Mouse (Mus musculus) heart, adult 2 months (tissue): ENCODE measurements around the gene Prdm11. TPM values are rescaled to one million over a fixed set of nuclear protein-coding genes. Genes with fewer than 3 reads are reported as not detected.

Experiments used
- DNase-seq, 2 experiments: peaks; one replicate each; pipeline ENCODE4 v3.0.0; 2021
- H3K27ac ChIP-seq: fragments of 200-600 bp; 2 replicates; pipeline ENCODE4 v1.8.1; 2022
- H3K27me3 ChIP-seq: fragments of 200-500 bp; 2 replicates; pipeline ENCODE4 v1.6.1; 2012; ENCODE audit warnings: mild to moderate bottlenecking, low read length, inconsistent platforms, mixed read lengths; ENCODE audit not compliant: control insufficient read depth, insufficient read depth
- H3K36me3 ChIP-seq: fragments of 200-500 bp; 2 replicates; pipeline ENCODE4 v1.6.1; 2012; ENCODE audit warnings: low read length, inconsistent platforms; ENCODE audit not compliant: control insufficient read depth, insufficient read depth
- H3K4me1 ChIP-seq: fragments of 200-500 bp; 2 replicates; pipeline ENCODE4 v1.6.1; 2011; ENCODE audit warnings: low read length; ENCODE audit not compliant: control insufficient read depth, insufficient read depth
- H3K4me3 ChIP-seq: fragments of 200-600 bp; 2 replicates; pipeline ENCODE4 v1.8.1; 2022
- H3K79me2 ChIP-seq: fragments of 200-500 bp; replicated peaks from 2 replicates; pipeline ENCODE4 v1.6.1; 2012; ENCODE audit warnings: mild to moderate bottlenecking, inconsistent platforms, low read length, moderate library complexity, mixed read lengths; ENCODE audit not compliant: control insufficient read depth, insufficient read depth
- H3K9ac ChIP-seq: fragments of 200-500 bp; 2 replicates; pipeline ENCODE4 v1.6.1; 2012; ENCODE audit warnings: low read depth, mild to moderate bottlenecking, control low read depth, inconsistent platforms, low read length, mixed read lengths
- CTCF ChIP-seq: fragments of 200-600 bp; IDR thresholded peaks from 2 replicates; pipeline ENCODE4 v1.8.1; 2022; ENCODE audit warnings: antibody characterized with exemption, mild to moderate bottlenecking, moderate library complexity
- EP300 ChIP-seq: fragments of 200-500 bp; IDR thresholded peaks from 2 replicates; pipeline ENCODE4 v1.6.1; 2011; ENCODE audit warnings: low read depth, low read length, control low read depth; ENCODE audit not compliant: insufficient read depth
- POLR2A ChIP-seq: fragments of 200-500 bp; IDR thresholded peaks from 2 replicates; pipeline ENCODE4 v1.6.1; 2011; ENCODE audit warnings: mild to moderate bottlenecking, low read depth, low read length, control low read depth; ENCODE audit not compliant: insufficient read depth
- WGBS: fragments of 180-500 bp; shearing (Covaris S2); methylation state at CpG from one replicate; pipeline ENCODE4 v1.1.7; 2018; 5-methylcytosine and 5-hydroxymethylcytosine counted together
- intact Hi-C: fragments of 180-260 bp; cut with DNase I; formaldehyde crosslinking; loops from one replicate; pipeline ENCODE4 v1.15.1; 2025
- polyA plus RNA-seq: library from polyadenylated mRNA; depleted of rRNA; stranded (reverse); fragments of >200 nt; gene quantifications from 2 replicates; pipeline ENCODE4 v1.2.3, GENCODE M21; 2012; rRNA removed
- total RNA-seq, 2 experiments: library from RNA; stranded (reverse); gene quantifications; 2 replicates each; pipeline ENCODE4 v1.2.3; 2021

The Prdm11 gene
- total and polyA plus RNA-seq, 3 experiments, result 4.4 to 9.5 (median 7.9) TPM

GRCm38 (mm10) chr2:92931061-92931460 is 114.9 kb downstream of the Prdm11 start:
- 69% methylated on average over 7 of the region's 7 CpGs for WGBS
- Histone ChIP-seq H3K27ac (no peak overlapping the region), H3K36me3 (no peaks in the 10 kb centered on the region), H3K4me1 (no peaks in the 10 kb centered on the region), H3K79me2 (no peaks in the 10 kb centered on the region), H3K27me3 (no peaks in the 10 kb centered on the region), H3K4me3 (no peak overlapping the region), H3K9ac (no peak overlapping the region)
- intact Hi-C loops, result no loop called here
- TF ChIP-seq POLR2A (no peak), CTCF (no peak), EP300 (no peak)
- no peak for DNase-seq

- WGBS, result 64% methylated on average over 5 of the region's 5 CpGs
- H3K9ac ChIP-seq, result no peak overlapping the region
- intact Hi-C loops, result no loop called here
- no peaks in the 10 kb centered on the region for H3K36me3 ChIP-seq
- no peaks in the 10 kb centered on the region for H3K27me3 ChIP-seq
- no peak overlapping the region for H3K4me3 ChIP-seq
- no peaks in the 10 kb centered on the region for H3K4me1 ChIP-seq
- H3K79me2 ChIP-seq, result no peaks in the 10 kb centered on the region
- DNase-seq, result no peak
- TF ChIP-seq CTCF (no peak), EP300 (no peak), POLR2A (no peak)
- no peak overlapping the region for H3K27ac ChIP-seq
Observed at GRCm38 (mm10) chr2:92929696-92930095, 116.3 kb downstream of the Prdm11 start.

GRCm38 (mm10) chr2:92924677-92925259 is 121.2 kb downstream of the Prdm11 start:
- H3K79me2 ChIP-seq, result no peaks in the 10 kb centered on the region
- no peak overlapping the region for H3K27ac ChIP-seq
- no peaks in the 10 kb centered on the region for H3K27me3 ChIP-seq
- no peak for DNase-seq
- no peak overlapping the region for H3K4me3 ChIP-seq
- no peaks in the 10 kb centered on the region for H3K36me3 ChIP-seq
- intact Hi-C loops, result no loop called here
- 75% methylated on average over 6 of the region's 6 CpGs for WGBS
- TF ChIP-seq POLR2A, result no peak
- no peak for TF ChIP-seq CTCF
- TF ChIP-seq EP300, result no peak
- H3K4me1 ChIP-seq, result no peaks in the 10 kb centered on the region
- no peak overlapping the region for H3K9ac ChIP-seq

- no peaks in the 10 kb centered on the region for H3K36me3 ChIP-seq
- H3K27me3 ChIP-seq, result peaks cover 5% of the 10 kb centered on the region; the same call in 1 of the 2 replicates
- H3K9ac ChIP-seq, result no peak overlapping the region
- no peak for DNase-seq
- H3K27ac ChIP-seq, result no peak overlapping the region
- 74% methylated on average over 4 of the region's 4 CpGs for WGBS
- no peaks in the 10 kb centered on the region for H3K4me1 ChIP-seq
- intact Hi-C loops, result no loop called here
- no peak overlapping the region for H3K4me3 ChIP-seq
- TF ChIP-seq EP300 (no peak), POLR2A (no peak), CTCF (no peak)
- no peaks in the 10 kb centered on the region for H3K79me2 ChIP-seq
Observed at GRCm38 (mm10) chr2:92920709-92921108, 125.3 kb downstream of the Prdm11 start.

- intact Hi-C loops, result no loop called here
- H3K9ac ChIP-seq, result no peak overlapping the region
- no peak overlapping the region for H3K4me3 ChIP-seq
- H3K27me3 ChIP-seq, result peaks cover 14% of the 10 kb centered on the region
- WGBS, result 40% methylated on average over 7 of the region's 7 CpGs
- no peaks in the 10 kb centered on the region for H3K4me1 ChIP-seq
- H3K27ac ChIP-seq, result no peak overlapping the region
- no peaks in the 10 kb centered on the region for H3K79me2 ChIP-seq
- H3K36me3 ChIP-seq, result no peaks in the 10 kb centered on the region
- TF ChIP-seq POLR2A (no peak), EP300 (no peak), CTCF (no peak)
- no peak for DNase-seq
Observed at GRCm38 (mm10) chr2:92917405-92918142, 128.4 kb downstream of the Prdm11 start.

- no peaks in the 10 kb centered on the region for H3K79me2 ChIP-seq
- intact Hi-C loops, result no loop called here
- H3K4me1 ChIP-seq, result no peaks in the 10 kb centered on the region
- no peaks in the 10 kb centered on the region for H3K36me3 ChIP-seq
- no peak for TF ChIP-seq POLR2A
- no peak for TF ChIP-seq EP300
- TF ChIP-seq CTCF, result no peak
- H3K27ac ChIP-seq, result no peak overlapping the region
- H3K4me3 ChIP-seq, result no peak overlapping the region
- DNase-seq, result no peak
- whole genome bisulfite sequencing, result 16% methylated on average over 10 of the region's 10 CpGs
- no peak overlapping the region for H3K9ac ChIP-seq
- peaks cover 14% of the 10 kb centered on the region for H3K27me3 ChIP-seq
Observed at GRCm38 (mm10) chr2:92915659-92916631, 130.0 kb downstream of the Prdm11 start.

Other genes starting within 250 kb of the Prdm11 start
- under 1 TPM; 0.36 to 0.47 TPM for gene Syt13, start 131.1 kb downstream of the Prdm11 start, total RNA-seq
- 0.10 TPM in 1 of 2 replicates, not detected in the other for gene Syt13, start 131.1 kb downstream of the Prdm11 start, polyA plus RNA-seq
- 10 to 100 TPM; 25.2 to 33.2 TPM for gene Trp53i11, start 141.4 kb upstream of the Prdm11 start, total RNA-seq
- 34.4 and 42.7 TPM in 2 replicates for gene Trp53i11, start 141.4 kb upstream of the Prdm11 start, polyA plus RNA-seq